Mouse (Mus musculus) gastrocnemius, postnatal 10 days (tissue): ENCODE results near the gene Gm49393. TPM values are rescaled to one million over a fixed set of nuclear protein-coding genes. Genes with fewer than 3 reads are reported as not detected.
"Not testable (repeated sequence)": the region's sequence is repeated elsewhere in the genome, so short reads cannot be mapped to it uniquely, and the experiment has no call there.

Experiments used
- DNase-seq: peaks from one replicate; pipeline ENCODE4 v3.0.0; 2021; ENCODE audit warnings: mixed read lengths
- long read RNA-seq, 2 experiments: library from polyadenylated mRNA; stranded (forward); transcript quantifications; one replicate each; pipeline ENCODE4 v2.0.0; 2021
- total RNA-seq, 2 experiments: library from RNA; stranded (reverse); gene quantifications; 2 replicates each; pipeline ENCODE4 v1.2.3; 2021

The Gm49393 gene
- not detected for total RNA-seq
- long read RNA-seq, experiment 1, result 0 reads
- long read RNA-seq, experiment 2, result 0 reads

- DNase-seq, result not testable (repeated sequence)
Measured at GRCm38 (mm10) chr13:60935490-60935889, at the start of gene Gm49393. TSS of gene Gm49393 (minus strand) at chr13:60935590.

- DNase-seq, result not testable (repeated sequence)
Measured at GRCm38 (mm10) chr13:60972319-60972718, 36.9 kb upstream of the Gm49393 start.

- not testable (repeated sequence) for DNase-seq
Measured at GRCm38 (mm10) chr13:60963985-60964384, 28.6 kb upstream of the Gm49393 start.

- DNase-seq, result no peak
Measured at GRCm38 (mm10) chr13:60961706-60962105, 26.3 kb upstream of the Gm49393 start.

- DNase-seq, result not testable (repeated sequence)
Measured at GRCm38 (mm10) chr13:60941884-60942283, 6.5 kb upstream of the Gm49393 start, which contains the start of gene Tpbpa. TSS of gene Tpbpa (minus strand) at chr13:60941984.

GRCm38 (mm10) chr13:60936500-60936901 lies 1.1 kb upstream of the Gm49393 start, which contains the start of the genes Gm49391 and Ctla2a:
TSS of gene Gm49391 (minus strand) at chr13:60936571.
TSS of gene Ctla2a (minus strand) at chr13:60936625.
- no peak for DNase-seq

- not testable (repeated sequence) for DNase-seq
Measured at GRCm38 (mm10) chr13:60904780-60905179, 30.6 kb downstream of the Gm49393 start, which contains the start of gene Tpbpb. TSS of gene Tpbpb (minus strand) at chr13:60904880.

GRCm38 (mm10) chr13:60897328-60897727 lies 38.1 kb downstream of the Gm49393 start, which contains the start of gene Ctla2b:
TSS of gene Ctla2b (minus strand) at chr13:60897447.
- peak; percentile 7 for DNase-seq

GRCm38 (mm10) chr13:60896794-60897193 lies 38.6 kb downstream of the Gm49393 start, which contains the start of gene Gm49392:
TSS of gene Gm49392 (minus strand) at chr13:60896894.
- DNase-seq, result not testable (repeated sequence)

GRCm38 (mm10) chr13:60895406-60896160 lies 39.8 kb downstream of the Gm49393 start:
- no peak for DNase-seq

- no peak for DNase-seq
Measured at GRCm38 (mm10) chr13:60892301-60892700, 43.1 kb downstream of the Gm49393 start.

GRCm38 (mm10) chr13:60864281-60864680 lies 71.1 kb downstream of the Gm49393 start, which contains the start of gene 4930486L24Rik:
TSS of gene 4930486L24Rik (minus strand) at chr13:60864475.
- no peak for DNase-seq

- no peak for DNase-seq
Measured at GRCm38 (mm10) chr13:60848241-60849120, 86.9 kb downstream of the Gm49393 start.

- DNase-seq, result no peak
Measured at GRCm38 (mm10) chr13:60843153-60843552, 92.2 kb downstream of the Gm49393 start.

GRCm38 (mm10) chr13:60842703-60843102 lies 92.7 kb downstream of the Gm49393 start:
- DNase-seq, result no peak

GRCm38 (mm10) chr13:60839353-60839902 lies 96.0 kb downstream of the Gm49393 start:
- no peak for DNase-seq

GRCm38 (mm10) chr13:60826052-60826451 lies 109.3 kb downstream of the Gm49393 start:
- no peak for DNase-seq

- no peak for DNase-seq
Measured at GRCm38 (mm10) chr13:60820486-60821175, 114.8 kb downstream of the Gm49393 start.

GRCm38 (mm10) chr13:60819469-60819868 lies 115.9 kb downstream of the Gm49393 start:
- DNase-seq, result peak; percentile 32

GRCm38 (mm10) chr13:60813722-60814121 lies 121.7 kb downstream of the Gm49393 start:
- DNase-seq, result no peak

- DNase-seq, result no peak
Measured at GRCm38 (mm10) chr13:60812768-60813167, 122.6 kb downstream of the Gm49393 start.
